Mouse (Mus musculus): Measurements from ENCODE around the gene Dtnbp1. TPM values are rescaled to one million over a fixed set of nuclear protein-coding genes. Genes with fewer than 3 reads are reported as not detected.

The Dtnbp1 gene
- polyA plus RNA-seq, 1 experiment from 2014 or later = 75.7 TPM

DNA sequence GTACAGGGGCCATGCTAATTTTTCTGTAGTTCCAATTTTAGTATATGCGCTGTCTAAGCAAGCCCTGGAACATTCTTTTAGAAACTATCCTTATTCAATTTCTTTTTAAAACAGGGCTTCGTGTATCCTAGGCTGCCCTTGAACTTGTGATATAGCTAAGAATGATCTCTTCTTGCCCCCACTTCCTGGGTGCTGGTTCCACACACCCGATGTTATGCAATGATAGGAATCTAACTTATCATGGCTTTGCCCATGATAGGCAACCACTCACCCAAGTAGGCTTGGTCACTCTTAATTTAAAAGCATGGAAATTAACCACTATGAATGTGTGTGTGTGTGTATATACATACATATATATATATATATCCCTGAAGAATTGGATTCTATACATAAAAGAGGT is 24.3 kb upstream of the Dtnbp1 start:
- Histone ChIP-seq H3K4me3 (no peak overlapping the region), H3K9me3 (replicated peaks) (no peaks in the 10 kb centered on the region), H3K27me3 (ENCODE audit: low read depth, poor library complexity, severe bottlenecking) (no peaks in the 10 kb centered on the region), H3K36me3 (no peaks in the 10 kb centered on the region), H3K27ac (replicated peaks) (no peak overlapping the region), H3K4me1 (no peaks in the 10 kb centered on the region)
- WGBS = 90% methylated on average over 3 of the region's 3 CpGs
- DNase-seq (ENCODE audit: low spot score) = no peak

- H3K4me1 ChIP-seq = no peaks in the 10 kb centered on the region
- H3K27ac ChIP-seq (replicated peaks) = no peak overlapping the region
- H3K9me3 ChIP-seq (replicated peaks) = no peaks in the 10 kb centered on the region
- DNase-seq (ENCODE audit: low spot score) = no peak
- 87% methylated on average over 10 of the region's 10 CpGs for WGBS
- no peak overlapping the region for H3K4me3 ChIP-seq
- no peaks in the 10 kb centered on the region for H3K27me3 ChIP-seq (ENCODE audit: low read depth, poor library complexity, severe bottlenecking)
- no peaks in the 10 kb centered on the region for H3K36me3 ChIP-seq
Measured at GRCm38 (mm10) chr13:45024821-45025220, 22.9 kb upstream of the Dtnbp1 start.

GRCm38 (mm10) chr13:45023356-45024150 is 21.6 kb upstream of the Dtnbp1 start:
- Histone ChIP-seq H3K9me3 (replicated peaks) (no peaks in the 10 kb centered on the region), H3K36me3 (no peaks in the 10 kb centered on the region), H3K4me3 (no peak overlapping the region), H3K27ac (replicated peaks) (no peak overlapping the region), H3K27me3 (ENCODE audit: low read depth, poor library complexity, severe bottlenecking) (no peaks in the 10 kb centered on the region), H3K4me1 (no peaks in the 10 kb centered on the region)
- 77% methylated on average over 20 of the region's 20 CpGs for WGBS
- DNase-seq (ENCODE audit: low spot score) = no peak

GRCm38 (mm10) chr13:45008150-45008549 is 6.2 kb upstream of the Dtnbp1 start:
- no peak overlapping the region for H3K4me3 ChIP-seq
- DNase-seq (ENCODE audit: low spot score) = no peak
- H3K9me3 ChIP-seq (replicated peaks) = no peaks in the 10 kb centered on the region
- no peaks in the 10 kb centered on the region for H3K27me3 ChIP-seq (ENCODE audit: low read depth, poor library complexity, severe bottlenecking)
- no peak overlapping the region for H3K27ac ChIP-seq (replicated peaks)
- H3K36me3 ChIP-seq = no peaks in the 10 kb centered on the region
- WGBS = 82% methylated on average over 7 of the region's 7 CpGs
- peaks cover under 1% of the 10 kb centered on the region for H3K4me1 ChIP-seq

- Histone ChIP-seq H3K9me3 (replicated peaks) (no peaks in the 10 kb centered on the region), H3K36me3 (no peaks in the 10 kb centered on the region), H3K4me1 (peaks cover 5% of the 10 kb centered on the region), H3K27ac (replicated peaks) (no peak overlapping the region), H3K27me3 (ENCODE audit: low read depth, poor library complexity, severe bottlenecking) (no peaks in the 10 kb centered on the region), H3K4me3 (no peak overlapping the region)
- 89% methylated on average over 6 of the region's 6 CpGs for WGBS
- DNase-seq (ENCODE audit: low spot score) = no peak
Measured at GRCm38 (mm10) chr13:45007726-45008125, 5.8 kb upstream of the Dtnbp1 start.

- H3K27me3 ChIP-seq (ENCODE audit: low read depth, poor library complexity, severe bottlenecking) = no peaks in the 10 kb centered on the region
- no peaks in the 10 kb centered on the region for H3K9me3 ChIP-seq (replicated peaks)
- 85% methylated on average over 5 of the region's 5 CpGs for WGBS
- no peak for DNase-seq (ENCODE audit: low spot score)
- peaks cover 14% of the 10 kb centered on the region for H3K4me1 ChIP-seq
- H3K27ac ChIP-seq (replicated peaks) = no peak overlapping the region
- H3K36me3 ChIP-seq = no peaks in the 10 kb centered on the region
- H3K4me3 ChIP-seq = no peak overlapping the region
Measured at GRCm38 (mm10) chr13:45006483-45006882, 4.5 kb upstream of the Dtnbp1 start.

GRCm38 (mm10) chr13:45005861-45006260 is 3.9 kb upstream of the Dtnbp1 start:
- no peaks in the 10 kb centered on the region for H3K27me3 ChIP-seq (ENCODE audit: low read depth, poor library complexity, severe bottlenecking)
- no peak overlapping the region for H3K27ac ChIP-seq (replicated peaks)
- peaks cover 20% of the 10 kb centered on the region for H3K4me1 ChIP-seq
- no peak overlapping the region for H3K4me3 ChIP-seq
- WGBS = 79% methylated on average over 7 of the region's 7 CpGs
- no peaks in the 10 kb centered on the region for H3K36me3 ChIP-seq
- no peak for DNase-seq (ENCODE audit: low spot score)
- H3K9me3 ChIP-seq (replicated peaks) = no peaks in the 10 kb centered on the region

- H3K9me3 ChIP-seq (replicated peaks) = no peaks in the 10 kb centered on the region
Measured at GRCm38 (mm10) chr13:45004987-45005592, 3.1 kb upstream of the Dtnbp1 start.

DNA sequence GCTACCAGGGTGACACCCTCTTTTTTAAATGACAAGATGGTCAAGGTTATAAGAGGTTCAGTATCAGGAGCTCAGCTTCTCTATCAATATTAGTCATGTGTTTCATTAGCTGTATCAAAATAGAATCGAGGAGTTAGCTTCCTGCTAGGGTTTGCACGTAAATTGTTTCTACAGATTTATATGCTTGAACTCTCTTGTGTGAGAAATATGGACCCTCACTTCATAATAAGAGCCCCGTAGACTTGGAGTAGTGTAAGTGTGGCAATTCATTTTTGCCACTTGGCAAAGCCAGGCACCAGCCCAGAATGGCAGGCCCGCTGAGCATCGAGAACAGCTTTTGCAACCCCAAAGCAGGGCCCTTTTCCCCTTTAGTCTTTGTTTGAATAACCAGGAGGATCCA is 1.1 kb upstream of the Dtnbp1 start:
- H3K36me3 ChIP-seq = peaks cover 8% of the 10 kb centered on the region
- no peaks in the 10 kb centered on the region for H3K9me3 ChIP-seq (replicated peaks)
- H3K4me1 ChIP-seq = peaks cover 32% of the 10 kb centered on the region
- no peak for DNase-seq (ENCODE audit: low spot score)
- no peak overlapping the region for H3K4me3 ChIP-seq
- no peak overlapping the region for H3K27ac ChIP-seq (replicated peaks)
- WGBS = 81% methylated on average over 5 of the region's 5 CpGs
- no peaks in the 10 kb centered on the region for H3K27me3 ChIP-seq (ENCODE audit: low read depth, poor library complexity, severe bottlenecking)

More at GRCm38 (mm10) chr13:45004987-45005592, 3.1 kb upstream of the Dtnbp1 start:
- H3K36me3 ChIP-seq = no peaks in the 10 kb centered on the region
- 89% methylated on average over 5 of the region's 5 CpGs for WGBS
- H3K4me1 ChIP-seq = peaks cover 28% of the 10 kb centered on the region
- no peak overlapping the region for H3K27ac ChIP-seq (replicated peaks)
- no peak overlapping the region for H3K4me3 ChIP-seq
- no peaks in the 10 kb centered on the region for H3K27me3 ChIP-seq (ENCODE audit: low read depth, poor library complexity, severe bottlenecking)
- DNase-seq (ENCODE audit: low spot score) = no peak

DNA sequence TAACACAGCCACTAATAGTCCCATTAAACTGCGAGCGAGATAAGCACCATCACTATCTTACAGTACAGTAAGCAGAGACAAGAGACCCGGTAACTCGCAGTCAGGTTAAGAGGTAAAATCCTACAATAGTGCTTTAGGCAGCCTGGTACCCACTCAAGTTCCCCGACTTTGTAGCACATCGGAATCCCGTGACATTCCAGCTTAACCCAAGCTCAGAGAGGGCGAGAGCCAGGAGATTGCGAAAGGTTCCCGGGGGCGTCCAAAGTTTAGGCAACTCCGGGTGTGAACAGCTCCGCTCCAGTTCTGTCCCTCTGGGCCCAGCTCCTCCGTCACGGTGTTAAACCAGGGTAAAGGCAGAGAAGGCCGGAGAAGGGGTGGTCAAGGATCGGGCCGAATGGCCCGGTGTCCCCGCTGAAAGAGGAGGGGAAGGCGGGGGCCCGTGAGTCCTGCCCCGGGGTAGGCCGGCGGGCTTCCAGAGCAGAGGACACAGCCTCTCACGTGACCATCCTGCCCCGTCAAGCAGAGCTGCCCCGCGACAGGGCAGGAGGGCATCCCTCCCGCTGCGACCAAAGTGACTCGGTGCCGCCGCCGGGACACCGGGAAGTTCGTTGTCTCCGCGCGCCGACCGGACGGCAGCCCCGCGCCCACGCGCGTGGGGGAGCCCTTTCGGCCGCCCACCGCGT is 578 bp downstream of the Dtnbp1 start:
- Histone ChIP-seq H3K4me3 (peak overlapping the region; percentile 90), H3K9me3 (replicated peaks) (no peaks in the 10 kb centered on the region), H3K36me3 (peaks cover 8% of the 10 kb centered on the region), H3K4me1 (peaks cover 32% of the 10 kb centered on the region), H3K27ac (replicated peaks) (peak overlapping the region; percentile 94), H3K27me3 (ENCODE audit: low read depth, poor library complexity, severe bottlenecking) (no peaks in the 10 kb centered on the region)
- peak; percentile 70 for DNase-seq (ENCODE audit: low spot score)
- under 1% methylated on average over 52 of the region's 52 CpGs for WGBS

- Histone ChIP-seq H3K4me1 (peaks cover 32% of the 10 kb centered on the region), H3K36me3 (peaks cover 8% of the 10 kb centered on the region), H3K9me3 (replicated peaks) (no peaks in the 10 kb centered on the region), H3K27ac (replicated peaks) (peak overlapping the region; percentile 94; the same call in 1 of the 2 replicates), H3K27me3 (ENCODE audit: low read depth, poor library complexity, severe bottlenecking) (no peaks in the 10 kb centered on the region), H3K4me3 (peak overlapping the region; percentile 90)
- 29% methylated on average over 7 of the region's 7 CpGs for WGBS
- peak; percentile 35 for DNase-seq (ENCODE audit: low spot score)
Measured at GRCm38 (mm10) chr13:45000836-45001227, 1.1 kb downstream of the Dtnbp1 start.

DNA sequence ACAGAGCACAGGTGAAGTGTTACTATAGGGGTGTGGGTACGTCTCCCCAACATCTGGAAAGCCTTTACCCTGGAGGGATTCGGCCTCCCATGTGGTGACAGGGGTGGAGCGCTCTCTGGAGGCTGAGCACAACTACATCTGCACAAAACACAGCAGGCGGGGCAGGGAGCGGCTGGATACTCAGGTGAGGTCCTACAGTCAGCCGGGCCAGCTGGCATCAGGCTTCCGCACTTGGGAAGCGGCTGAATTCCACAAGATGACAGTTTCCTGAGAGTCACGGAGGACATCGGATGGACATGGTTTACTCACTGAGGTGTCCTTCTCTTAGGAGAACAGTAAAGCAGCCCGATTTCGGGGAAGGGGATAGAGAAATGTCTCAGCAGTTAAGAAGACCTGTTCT is 2.7 kb downstream of the Dtnbp1 start:
- no peak for DNase-seq (ENCODE audit: low spot score)
- Histone ChIP-seq H3K36me3 (peaks cover 8% of the 10 kb centered on the region), H3K4me1 (peaks cover 32% of the 10 kb centered on the region), H3K27ac (replicated peaks) (no peak overlapping the region), H3K9me3 (replicated peaks) (no peaks in the 10 kb centered on the region), H3K27me3 (ENCODE audit: low read depth, poor library complexity, severe bottlenecking) (no peaks in the 10 kb centered on the region), H3K4me3 (no peak overlapping the region)
- WGBS = 91% methylated on average over 12 of the region's 12 CpGs

GRCm38 (mm10) chr13:44996339-44996738 is 5.6 kb downstream of the Dtnbp1 start:
- H3K36me3 ChIP-seq = peaks cover 24% of the 10 kb centered on the region
- H3K4me3 ChIP-seq = no peak overlapping the region
- no peaks in the 10 kb centered on the region for H3K9me3 ChIP-seq (replicated peaks)
- peaks cover 16% of the 10 kb centered on the region for H3K4me1 ChIP-seq
- H3K27me3 ChIP-seq (ENCODE audit: low read depth, poor library complexity, severe bottlenecking) = no peaks in the 10 kb centered on the region
- 95% methylated on average over 5 of the region's 5 CpGs for WGBS
- DNase-seq (ENCODE audit: low spot score) = no peak
- no peak overlapping the region for H3K27ac ChIP-seq (replicated peaks)
